Mouse (Mus musculus) kidney, adult 2 months (tissue): ENCODE results near the gene Ccdc87.

Experiments
- CTCF ChIP-seq: fragments of 200-500 bp; conservative IDR thresholded peaks from 2 replicates; pipeline ENCODE4 v1.5.1; 2011; ENCODE audit warnings: low read depth, mild to moderate bottlenecking, control low read depth, low read length, moderate library complexity, mixed read lengths; ENCODE audit not compliant: insufficient read depth, insufficient read length
- POLR2A ChIP-seq: fragments of 200-500 bp; IDR thresholded peaks from one replicate; pipeline ENCODE4 v1.6.1; 2011; ENCODE audit warnings: low read depth, low read length, control low read depth

DNA sequence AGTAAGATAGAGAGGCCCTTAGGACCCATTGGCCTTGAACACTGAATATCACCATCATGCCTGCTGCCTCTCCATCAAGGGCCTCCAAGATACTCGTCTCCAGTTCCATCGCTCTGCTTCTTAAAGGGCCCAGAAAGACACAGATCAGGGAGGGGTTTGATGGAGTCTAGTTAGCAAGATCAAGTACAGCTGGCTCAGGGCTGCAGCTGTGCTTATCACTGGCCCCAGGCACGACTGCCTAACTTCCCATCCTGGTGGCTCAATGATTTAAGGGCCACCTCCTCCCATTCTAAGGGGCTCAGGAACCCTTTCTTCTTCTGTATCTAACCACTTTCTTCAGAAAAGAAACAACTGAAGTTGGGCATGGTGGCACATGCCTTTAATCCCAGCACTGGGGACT, 52.6 kb downstream of the Ccdc87 start:
- TF ChIP-seq POLR2A = no peak
- no peak for TF ChIP-seq CTCF
